Mouse (Mus musculus) midbrain, embryonic 11.5 days (tissue): ENCODE measurements around the gene Pold2. TPM values are rescaled to one million over a fixed set of nuclear protein-coding genes. Genes with fewer than 3 reads are reported as not detected.

ENCODE experiments used
- ATAC-seq: fragments of 200-750 bp; cut with Nextera tagmentation; 2 replicates; pipeline ENCODE4 v1.8.0; 2017; ENCODE audit warnings: moderate TSS enrichment, moderate library complexity; ENCODE audit not compliant: low FRiP score
- DNase-seq: peaks from one replicate; pipeline ENCODE4 v3.0.0; 2015; ENCODE audit warnings: low spot score; ENCODE audit errors: missing footprints
- H3K27ac ChIP-seq: fragments of 300-500 bp; sonication (generic); 2 replicates; pipeline ENCODE4 v1.5.1; 2014; ENCODE audit warnings: low read depth, low read length
- H3K27me3 ChIP-seq: fragments of 300-500 bp; sonication (generic); 2 replicates; pipeline ENCODE4 v1.6.1; 2014; ENCODE audit warnings: mild to moderate bottlenecking, low read length, moderate library complexity, mixed read lengths; ENCODE audit not compliant: control insufficient read depth, insufficient read depth
- H3K36me3 ChIP-seq: fragments of 300-500 bp; sonication (generic); 2 replicates; pipeline ENCODE4 v1.6.1; 2014; ENCODE audit warnings: mild to moderate bottlenecking, low read length, moderate library complexity, mixed read lengths; ENCODE audit not compliant: control insufficient read depth, insufficient read depth
- H3K4me1 ChIP-seq: fragments of 300-500 bp; sonication (generic); 2 replicates; pipeline ENCODE4 v1.6.1; 2014; ENCODE audit warnings: low read length; ENCODE audit not compliant: control insufficient read depth, insufficient read depth
- H3K4me2 ChIP-seq: fragments of 300-500 bp; sonication (generic); 2 replicates; pipeline ENCODE4 v1.6.1; 2014; ENCODE audit warnings: mild to moderate bottlenecking, moderate library complexity
- H3K4me3 ChIP-seq: fragments of 300-500 bp; sonication (generic); 2 replicates; pipeline ENCODE4 v1.5.1; 2014; ENCODE audit warnings: low read depth, low read length
- H3K9ac ChIP-seq: fragments of 300-500 bp; sonication (generic); 2 replicates; pipeline ENCODE4 v1.6.1; 2014; ENCODE audit warnings: low read length
- H3K9me3 ChIP-seq: fragments of 300-500 bp; sonication (generic); 2 replicates; pipeline ENCODE4 v1.6.1; 2016; ENCODE audit warnings: low read length; ENCODE audit not compliant: control insufficient read depth
- whole genome bisulfite sequencing: fragments of 180-500 bp; shearing (Covaris S2); extraction: QIAGEN DNeasy Blood & Tissue Kit; methylation state at CpG from one replicate; pipeline ENCODE4 v1.1.7; 2014; 5-methylcytosine and 5-hydroxymethylcytosine counted together
- polyA plus RNA-seq: library from polyadenylated mRNA; unstranded; fragments of >200 nt; fragmentation: Nextera tagmentation; extraction: Ambion mirVana; gene quantifications from 2 replicates; pipeline ENCODE4 v1.2.1, GENCODE M21; 2014

Gene Pold2
- polyA plus RNA-seq, 1 experiment from 2014 or later, result 97.4 TPM

DNA sequence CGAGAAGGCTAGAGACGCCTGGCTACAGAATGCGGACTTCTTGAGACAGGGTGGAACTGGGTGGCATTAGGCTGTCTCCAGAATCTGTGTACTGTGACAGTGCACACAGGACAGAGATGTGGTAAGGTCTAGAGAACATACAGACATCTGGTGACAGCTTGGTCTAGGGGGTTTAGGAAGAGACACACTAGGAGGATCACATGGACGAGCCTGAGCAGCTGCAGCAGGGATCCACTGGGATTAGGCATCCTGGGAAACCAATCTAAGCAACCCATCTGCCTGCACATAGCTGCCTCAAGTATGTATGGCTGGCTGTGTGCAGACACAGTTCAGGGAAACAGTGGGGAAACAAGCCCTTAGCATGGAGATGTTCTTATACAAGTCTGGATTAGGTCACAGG is 35.8 kb upstream of the Pold2 start:
- H3K9me3 ChIP-seq, result no peaks in the 10 kb centered on the region
- H3K27me3 ChIP-seq, result no peaks in the 10 kb centered on the region
- H3K9ac ChIP-seq, result no peak overlapping the region
- WGBS, result 73% methylated on average over 4 of the region's 4 CpGs
- H3K36me3 ChIP-seq, result no peaks in the 10 kb centered on the region
- no peak overlapping the region for H3K4me3 ChIP-seq
- DNase-seq (peak; percentile 39), ATAC-seq (no peak)
- H3K4me2 ChIP-seq, result no peak overlapping the region
- H3K27ac ChIP-seq, result no peak overlapping the region
- H3K4me1 ChIP-seq, result no peaks in the 10 kb centered on the region

DNA sequence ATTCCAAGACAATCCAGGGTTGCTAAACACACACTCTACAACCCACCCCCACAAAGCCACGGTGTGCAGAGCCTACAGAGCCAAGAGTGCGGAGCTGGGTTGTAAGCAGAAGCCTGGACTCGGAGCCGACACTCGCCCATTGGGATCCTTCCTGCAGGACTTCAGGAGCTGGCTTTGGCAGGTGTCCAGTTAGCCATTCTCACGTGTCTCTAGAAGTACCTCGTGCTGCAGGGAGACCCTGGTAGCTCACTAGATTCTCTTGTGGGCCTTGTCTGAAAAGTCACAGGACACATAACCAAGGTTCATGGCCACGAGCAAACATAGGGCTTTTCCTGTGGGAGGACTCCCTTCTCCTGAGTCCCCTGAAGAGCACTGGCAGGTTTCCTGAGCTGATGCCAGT is 35.2 kb upstream of the Pold2 start:
- Histone ChIP-seq H3K4me1 (no peaks in the 10 kb centered on the region), H3K9me3 (no peaks in the 10 kb centered on the region), H3K27me3 (no peaks in the 10 kb centered on the region), H3K27ac (no peak overlapping the region), H3K4me3 (no peak overlapping the region), H3K36me3 (no peaks in the 10 kb centered on the region), H3K9ac (no peak overlapping the region), H3K4me2 (no peak overlapping the region)
- DNase-seq (peak; percentile 74), ATAC-seq (no peak)
- 77% methylated on average over 8 of the region's 8 CpGs for WGBS

DNA sequence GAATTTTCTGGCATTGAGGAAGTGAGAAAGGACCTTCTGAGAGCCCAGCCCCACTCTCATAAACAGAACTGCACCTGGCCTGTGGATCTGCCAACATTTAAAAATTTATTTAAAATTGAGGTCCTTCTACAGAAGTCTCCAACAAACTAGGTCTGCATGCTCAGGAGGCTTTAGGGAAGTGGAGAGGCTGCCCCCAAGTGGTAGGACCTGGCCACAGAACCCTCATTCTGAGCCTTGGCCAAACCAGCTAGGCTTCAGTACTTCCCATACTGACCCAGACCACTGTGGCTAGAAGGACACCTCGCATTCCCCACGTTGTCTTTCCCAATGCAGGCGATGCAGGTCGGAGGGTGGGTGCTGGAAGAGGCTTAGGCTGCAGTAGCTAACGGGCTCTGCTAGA is 34.5 kb upstream of the Pold2 start:
- ATAC-seq (no peak), DNase-seq (peak; percentile 89)
- WGBS, result 31% methylated on average over 5 of the region's 5 CpGs
- Histone ChIP-seq H3K27me3 (no peaks in the 10 kb centered on the region), H3K9ac (no peak overlapping the region), H3K4me3 (no peak overlapping the region), H3K4me2 (no peak overlapping the region), H3K9me3 (no peaks in the 10 kb centered on the region), H3K27ac (no peak overlapping the region), H3K36me3 (no peaks in the 10 kb centered on the region), H3K4me1 (no peaks in the 10 kb centered on the region)

DNA sequence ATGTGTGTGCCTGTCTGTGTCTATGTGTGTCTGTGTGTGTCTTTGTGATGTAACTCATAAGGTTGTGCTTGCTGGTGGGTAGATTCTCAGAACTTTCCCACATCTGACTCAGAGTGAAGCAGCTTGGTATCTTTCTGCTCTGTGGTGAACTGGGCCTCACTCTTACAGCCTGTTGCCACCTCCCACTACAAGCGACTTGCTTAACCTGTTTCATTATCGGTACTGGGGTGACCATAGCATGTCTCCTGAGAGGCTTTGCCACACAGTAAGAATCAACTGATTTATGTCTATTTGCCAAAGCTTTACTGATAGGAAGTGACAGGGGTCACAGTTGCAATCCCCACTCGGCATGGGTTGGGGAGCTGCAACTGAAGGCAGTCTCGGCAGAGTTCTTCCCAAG is 30.6 kb upstream of the Pold2 start:
- H3K27me3 ChIP-seq, result no peaks in the 10 kb centered on the region
- H3K9ac ChIP-seq, result no peak overlapping the region
- H3K36me3 ChIP-seq, result no peaks in the 10 kb centered on the region
- no peaks in the 10 kb centered on the region for H3K4me1 ChIP-seq
- H3K4me2 ChIP-seq, result no peak overlapping the region
- no peaks in the 10 kb centered on the region for H3K9me3 ChIP-seq
- H3K4me3 ChIP-seq, result no peak overlapping the region
- 82% methylated on average over 4 of the region's 4 CpGs for WGBS
- DNase-seq (peak; percentile 26), ATAC-seq (no peak)
- H3K27ac ChIP-seq, result no peak overlapping the region

DNA sequence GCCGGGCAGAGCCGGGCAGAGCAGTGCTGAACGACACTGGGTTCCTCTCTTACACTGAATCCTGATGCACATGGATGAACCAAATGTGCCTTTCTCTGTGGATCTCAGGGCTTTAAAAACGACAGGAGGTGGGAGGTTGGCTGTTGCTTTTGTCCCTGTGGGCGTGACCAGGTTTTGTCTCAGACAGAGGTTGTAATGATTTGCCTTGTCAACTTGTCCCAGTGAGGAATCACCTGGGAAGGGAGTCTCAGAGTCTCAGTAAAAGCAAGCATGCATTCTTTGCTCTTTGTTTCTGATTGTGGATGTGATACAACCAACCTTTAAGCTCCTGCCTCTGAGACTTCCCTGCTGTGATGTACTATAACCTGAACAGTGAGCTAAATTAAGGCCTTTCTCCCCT is 29.0 kb upstream of the Pold2 start:
- Histone ChIP-seq H3K4me2 (no peak overlapping the region), H3K27ac (no peak overlapping the region), H3K4me1 (peaks cover 8% of the 10 kb centered on the region), H3K27me3 (no peaks in the 10 kb centered on the region), H3K9me3 (no peaks in the 10 kb centered on the region), H3K9ac (no peak overlapping the region), H3K36me3 (no peaks in the 10 kb centered on the region), H3K4me3 (no peak overlapping the region)
- peak; percentile 77 for DNase-seq
- no peak for ATAC-seq
- WGBS, result 50% methylated on average over 5 of the region's 5 CpGs

DNA sequence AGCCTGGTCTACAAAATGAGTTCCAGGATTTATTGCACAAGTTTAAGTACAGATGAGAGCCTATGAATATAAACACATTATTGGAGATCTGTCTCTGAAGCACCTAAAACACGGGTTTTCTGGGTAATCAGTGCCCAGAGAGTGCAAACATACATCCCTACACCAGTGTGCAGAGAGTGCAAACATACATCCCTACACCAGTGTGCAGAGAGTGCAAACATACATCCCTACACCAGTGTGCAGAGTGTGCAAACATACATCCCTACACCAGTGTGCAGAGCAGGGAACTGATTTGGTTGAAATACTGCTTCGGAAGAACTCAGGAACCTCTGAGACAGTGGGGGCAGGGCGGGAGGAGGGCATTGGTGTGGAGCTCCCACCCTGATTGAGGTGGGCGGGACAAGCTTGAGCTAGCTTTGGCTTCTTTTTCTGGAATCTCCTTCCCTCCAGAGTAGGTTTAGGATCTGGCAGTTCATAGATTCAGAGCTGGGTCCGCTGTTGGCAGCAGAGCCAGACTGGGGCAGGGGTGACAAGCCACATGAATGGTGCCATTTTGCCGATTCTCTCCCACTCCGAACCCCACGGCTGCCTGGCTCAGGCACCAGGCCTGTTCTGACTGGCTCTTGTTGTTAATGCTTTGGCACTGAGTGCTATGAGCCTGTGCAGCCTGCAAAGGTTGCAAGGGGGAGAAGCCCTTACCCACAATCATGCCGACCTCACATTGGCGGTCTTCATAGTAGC is 27.9 kb upstream of the Pold2 start:
- DNase-seq (peak; percentile 14), ATAC-seq (no peak)
- no peaks in the 10 kb centered on the region for H3K36me3 ChIP-seq
- no peaks in the 10 kb centered on the region for H3K27me3 ChIP-seq
- peaks cover 15% of the 10 kb centered on the region for H3K4me1 ChIP-seq
- H3K27ac ChIP-seq, result no peak overlapping the region
- H3K9ac ChIP-seq, result no peak overlapping the region
- no peaks in the 10 kb centered on the region for H3K9me3 ChIP-seq
- no peak overlapping the region for H3K4me3 ChIP-seq
- no peak overlapping the region for H3K4me2 ChIP-seq
- 85% methylated on average over 10 of the region's 10 CpGs for WGBS

DNA sequence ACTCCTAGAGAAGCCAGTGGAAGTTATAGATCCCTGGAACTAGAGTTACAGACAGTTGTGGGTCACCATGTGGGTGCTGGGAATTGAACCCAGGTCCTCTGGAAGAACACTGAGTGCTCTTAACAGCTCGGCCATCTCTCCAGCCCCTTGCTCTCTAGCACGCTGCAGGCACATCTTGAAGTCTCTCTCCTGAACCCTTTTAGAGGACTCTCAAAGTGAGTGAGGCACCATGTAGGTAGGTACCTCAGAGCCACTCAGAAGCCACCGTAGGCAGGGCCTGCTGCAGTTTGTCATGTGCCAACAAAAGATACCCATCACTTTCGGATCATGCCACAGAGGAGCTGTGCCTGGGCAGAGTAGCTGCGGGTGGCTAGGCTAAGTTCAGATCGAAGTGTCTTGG is 26.8 kb upstream of the Pold2 start:
- Histone ChIP-seq H3K9me3 (no peaks in the 10 kb centered on the region), H3K4me1 (peaks cover 15% of the 10 kb centered on the region), H3K9ac (no peak overlapping the region), H3K36me3 (no peaks in the 10 kb centered on the region), H3K4me3 (no peak overlapping the region), H3K27ac (no peak overlapping the region), H3K27me3 (no peaks in the 10 kb centered on the region), H3K4me2 (no peak overlapping the region)
- ATAC-seq, result no peak
- WGBS, result 91% methylated on average over 6 of the region's 6 CpGs
- peak; percentile 33 for DNase-seq

DNA sequence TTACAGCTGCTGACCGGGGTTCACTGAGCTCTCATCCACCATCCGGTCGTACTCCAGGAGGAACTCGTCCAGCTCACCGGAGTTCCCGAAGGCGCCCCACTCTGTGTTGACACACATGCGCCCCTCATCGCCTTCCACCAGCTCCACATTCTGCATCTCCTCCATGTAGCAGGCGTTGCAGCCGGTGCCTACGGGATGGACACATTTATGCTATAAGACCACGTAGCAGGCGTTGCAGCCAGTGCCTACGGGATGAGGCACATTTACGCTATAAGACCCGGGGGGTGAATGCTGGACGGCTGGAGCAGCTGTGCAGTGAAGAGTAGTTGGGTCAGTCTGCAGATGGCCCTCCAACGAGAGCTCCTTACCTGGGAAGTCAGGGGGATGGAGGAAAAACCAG is 26.3 kb upstream of the Pold2 start:
- no peak overlapping the region for H3K4me2 ChIP-seq
- DNase-seq, result peak; percentile 80
- no peaks in the 10 kb centered on the region for H3K27me3 ChIP-seq
- no peaks in the 10 kb centered on the region for H3K9me3 ChIP-seq
- H3K4me1 ChIP-seq, result peaks cover 15% of the 10 kb centered on the region
- ATAC-seq, result no peak
- no peaks in the 10 kb centered on the region for H3K36me3 ChIP-seq
- WGBS, result 91% methylated on average over 19 of the region's 19 CpGs
- no peak overlapping the region for H3K9ac ChIP-seq
- no peak overlapping the region for H3K4me3 ChIP-seq
- no peak overlapping the region for H3K27ac ChIP-seq

DNA sequence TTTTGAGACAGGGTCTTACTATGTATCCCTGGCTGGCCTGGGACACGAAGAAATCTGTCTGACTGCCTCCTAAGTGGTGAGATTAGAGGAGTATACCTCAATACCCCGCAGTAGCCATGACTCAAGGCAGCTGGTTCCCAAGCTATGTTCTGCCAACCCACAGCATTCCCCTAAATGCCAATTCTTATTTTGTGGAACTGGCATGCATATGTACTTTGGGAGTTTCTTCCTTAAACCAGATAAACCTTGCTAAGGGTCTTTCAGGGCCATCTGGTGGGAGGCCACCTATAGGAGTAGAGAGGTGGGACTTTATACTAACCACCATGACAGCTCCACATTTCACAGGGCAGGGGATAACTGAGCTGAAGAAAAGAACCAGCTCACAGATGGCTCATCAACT is 25.8 kb upstream of the Pold2 start:
- H3K9me3 ChIP-seq, result no peaks in the 10 kb centered on the region
- WGBS, result 81% methylated on average over 2 of the region's 2 CpGs
- peaks cover 15% of the 10 kb centered on the region for H3K4me1 ChIP-seq
- no peak overlapping the region for H3K9ac ChIP-seq
- no peak overlapping the region for H3K4me3 ChIP-seq
- DNase-seq (peak; percentile 76), ATAC-seq (no peak)
- no peaks in the 10 kb centered on the region for H3K36me3 ChIP-seq
- H3K4me2 ChIP-seq, result no peak overlapping the region
- no peaks in the 10 kb centered on the region for H3K27me3 ChIP-seq
- no peak overlapping the region for H3K27ac ChIP-seq
